Mouse (Mus musculus) embryonic fibroblast, embryonic 13.5 days (primary cell): ENCODE data around the gene Fhad1.

ENCODE experiments used
- CTCF ChIP-seq: IDR thresholded peaks from 2 replicates; pipeline ENCODE4 v1.5.1; 2011; ENCODE audit warnings: mild to moderate bottlenecking, control low read depth, low read length, moderate library complexity, borderline replicate concordance; ENCODE audit not compliant: insufficient read depth
- POLR2A ChIP-seq: IDR thresholded peaks from 2 replicates; pipeline ENCODE4 v1.6.1; 2011; ENCODE audit warnings: low read depth, mild to moderate bottlenecking, control low read depth, low read length, moderate library complexity

DNA sequence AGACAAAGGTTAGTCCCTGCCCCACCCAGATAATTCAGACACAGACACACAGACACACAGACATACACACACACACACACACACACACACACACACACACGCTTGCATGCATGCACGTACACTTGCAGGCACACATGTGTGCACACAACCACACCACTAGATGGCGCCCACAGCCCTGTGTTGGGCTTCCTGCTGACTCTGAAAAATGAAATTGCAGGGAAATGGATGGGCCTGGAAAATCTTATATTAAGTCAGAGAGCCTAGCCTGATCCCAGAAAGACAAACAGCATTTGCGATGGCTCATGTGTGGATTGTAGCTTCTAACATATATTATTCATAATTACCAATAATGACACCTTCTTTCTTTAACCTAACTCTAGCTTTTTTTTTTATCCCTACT, 38.7 kb downstream of the Fhad1 start:
- TF ChIP-seq CTCF (peak; percentile 95), POLR2A (no peak)
